Mouse (Mus musculus) layer of hippocampus, adult 18-20 months (tissue): Measurements from ENCODE around the gene Gmds. TPM values are rescaled to one million over a fixed set of nuclear protein-coding genes. Genes with fewer than 3 reads are reported as not detected.
A peak's percentile ranks its signal among the peaks of the same experiment; 100 is the strongest.

Experiments used
- DNase-seq, 2 experiments: peaks; one replicate each; pipeline ENCODE4 v3.0.0; 2022; ENCODE audit warnings: low spot score in 2 of 2
- total RNA-seq, 2 experiments: library from RNA; stranded (reverse); gene quantifications; 2 replicates each; pipeline ENCODE4 v1.2.3; 2021

The Gmds gene
- total RNA-seq, 2 experiments from 2014 or later, result 12.5 to 14.9 TPM

GRCm38 (mm10) chr13:32036902-32037301 is 301.6 kb downstream of the Gmds start:
- DNase-seq, result no peak

- no peak for DNase-seq
These were observed 303.6 kb downstream of the Gmds start for GRCm38 (mm10) chr13:32034799-32035448.

- no peak for DNase-seq
These were observed 304.4 kb downstream of the Gmds start for GRCm38 (mm10) chr13:32034139-32034538.

GRCm38 (mm10) chr13:32026226-32026975 is 312.1 kb downstream of the Gmds start:
- DNase-seq, result no peak

- DNase-seq, result no peak
These were observed 313.7 kb downstream of the Gmds start for GRCm38 (mm10) chr13:32024822-32025221.

- no peak for DNase-seq
These were observed 317.9 kb downstream of the Gmds start for GRCm38 (mm10) chr13:32020455-32021249.

- no peak for DNase-seq
These were observed 319.3 kb downstream of the Gmds start for GRCm38 (mm10) chr13:32019256-32019620.

- DNase-seq, result peak in 1 of 2 experiments; percentile 30
These were observed 319.9 kb downstream of the Gmds start for GRCm38 (mm10) chr13:32018518-32019255.

GRCm38 (mm10) chr13:32008802-32009201 is 329.7 kb downstream of the Gmds start:
- no peak for DNase-seq

GRCm38 (mm10) chr13:32008116-32008641 is 330.4 kb downstream of the Gmds start:
- DNase-seq, result no peak

GRCm38 (mm10) chr13:31993391-31993790 is 345.1 kb downstream of the Gmds start:
- no peak for DNase-seq

- DNase-seq, result no peak
These were observed 345.9 kb downstream of the Gmds start for GRCm38 (mm10) chr13:31992409-31993201.

- no peak for DNase-seq
These were observed 357.3 kb downstream of the Gmds start for GRCm38 (mm10) chr13:31981198-31981597.

- no peak for DNase-seq
These were observed 360.4 kb downstream of the Gmds start for GRCm38 (mm10) chr13:31978126-31978525.

GRCm38 (mm10) chr13:31974751-31975479 is 363.6 kb downstream of the Gmds start:
- no peak for DNase-seq

- no peak for DNase-seq
These were observed 367.5 kb downstream of the Gmds start for GRCm38 (mm10) chr13:31971040-31971501.

- DNase-seq, result no peak
These were observed 370.3 kb downstream of the Gmds start for GRCm38 (mm10) chr13:31968272-31968671.

- no peak for DNase-seq
These were observed 371.5 kb downstream of the Gmds start for GRCm38 (mm10) chr13:31966931-31967532.

- DNase-seq, result no peak
These were observed 378.0 kb downstream of the Gmds start for GRCm38 (mm10) chr13:31960514-31960913.
